ENCODE assay signal across 14 mouse cellular contexts in the genomic region with DNA sequence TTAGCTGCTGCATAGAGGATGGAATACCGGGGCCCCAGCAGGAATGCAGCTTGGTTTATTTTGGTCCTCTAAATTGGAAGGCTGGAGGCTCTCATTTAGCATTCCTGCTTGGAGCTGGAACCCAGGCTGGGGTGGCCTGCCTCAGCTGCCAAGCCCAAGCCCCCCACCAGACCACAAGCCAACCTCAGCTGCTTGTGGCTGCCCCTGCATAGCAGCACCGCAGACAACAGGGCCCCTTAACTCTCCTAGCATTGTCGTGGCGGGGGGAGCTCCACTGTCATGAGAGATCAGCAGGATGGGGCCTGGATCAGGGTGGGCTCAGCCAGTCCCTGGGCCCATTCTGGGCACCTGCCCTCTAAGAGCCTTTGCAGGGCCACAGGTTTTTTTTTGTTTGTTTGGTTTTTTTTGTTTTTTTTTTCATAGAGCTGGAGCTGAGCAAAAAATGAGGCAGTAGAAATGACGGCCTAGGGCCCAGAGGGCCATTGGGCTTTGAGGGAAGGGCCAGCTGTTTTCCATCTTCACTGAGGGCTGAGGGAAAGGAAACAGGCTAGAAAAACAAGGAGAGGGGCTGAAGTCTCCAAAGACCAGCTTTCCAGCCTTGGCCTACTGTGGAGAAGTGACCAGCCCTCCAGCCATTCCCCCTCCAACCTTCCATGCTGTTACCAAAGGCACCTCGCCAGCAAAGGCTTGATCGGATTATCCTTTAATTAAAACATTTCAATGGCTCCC. TPM values are rescaled to one million over a fixed set of nuclear protein-coding genes. Genes with fewer than 3 reads are reported as not detected.
A peak's percentile ranks its signal among the peaks of the same experiment; 100 is the strongest.
DNase-seq lines count a peak whose midpoint lies in the region; ATAC-seq lines count a peak whose summit lies in the region.
"Had no signal": no experiment of that assay in that cellular context is flagged by ENCODE, and none has a peak within 500 bp of the region (broad histone marks: within the 10 kb centered on the region; RNA-seq: fewer than 3 reads in every experiment).

No protein-coding gene starts in this region.

- no peak for ATAC-seq in heart, embryonic 12.5 days (ENCODE audit: insufficient number of reproducible peaks, low FRiP score)
- peak; percentile 24; the same call in 1 of the 2 replicates for ATAC-seq in embryonic facial prominence, embryonic 15.5 days (ENCODE audit: insufficient number of reproducible peaks, low FRiP score, low TSS enrichment, low read depth)

- intact Hi-C loops in heart, postnatal 14 days (cut with DNase I), result no loop called here

- no peaks in the 10 kb centered on the region for H3K9me3 ChIP-seq in heart, embryonic 12.5 days (replicated peaks)
- H3K9me3 ChIP-seq in embryonic facial prominence, embryonic 15.5 days (replicated peaks), result no peaks in the 10 kb centered on the region
- H3K9me3 ChIP-seq: G1E had no signal

- WGBS in heart, embryonic 12.5 days, result 57% methylated on average over 7 of the region's 7 CpGs
- whole genome bisulfite sequencing in embryonic facial prominence, embryonic 15.5 days, result 42% methylated on average over 7 of the region's 7 CpGs

- peaks cover 17% of the 10 kb centered on the region; the same call in 1 of the 2 replicates for H3K4me1 ChIP-seq in heart, embryonic 12.5 days (replicated peaks)
- peaks cover 7% of the 10 kb centered on the region; the same call in 1 of the 2 replicates for H3K4me1 ChIP-seq in embryonic facial prominence, embryonic 15.5 days

- H3K27ac ChIP-seq in heart, embryonic 12.5 days (ENCODE audit: poor library complexity, severe bottlenecking), result peak overlapping the region; percentile 68
- peak overlapping the region; percentile 34; the same call in 1 of the 2 replicates for H3K27ac ChIP-seq in embryonic facial prominence, embryonic 15.5 days (replicated peaks)

- H3K27me3 ChIP-seq in heart, embryonic 12.5 days (replicated peaks), result peaks cover 35% of the 10 kb centered on the region
- peaks cover 24% of the 10 kb centered on the region for H3K27me3 ChIP-seq in embryonic facial prominence, embryonic 15.5 days

- H3K36me3 ChIP-seq in heart, embryonic 12.5 days, result no peaks in the 10 kb centered on the region
- no peaks in the 10 kb centered on the region for H3K36me3 ChIP-seq in embryonic facial prominence, embryonic 15.5 days
- H3K36me3 ChIP-seq: G1E had no signal

- no peak for DNase-seq in heart, postnatal 14 days
- peak; percentile 29 for DNase-seq in kidney, postnatal 14 days
- DNase-seq in kidney, postnatal 25 days, result no peak
- DNase-seq in kidney, postnatal 4 days, result peak; percentile 32 to 53
- no peak for DNase-seq in gastrocnemius, postnatal 10 days
- DNase-seq: adrenal gland, adult 8-10 months; cerebellum, adult 9-10 months; embryo, embryonic 11 days; lung, adult 2 months; right cerebral cortex, postnatal 25 days; thymus, adult 2 months had no signal

- no peak overlapping the region for H3K9ac ChIP-seq in heart, embryonic 12.5 days
- no peak overlapping the region for H3K9ac ChIP-seq in embryonic facial prominence, embryonic 15.5 days

- H3K4me3 ChIP-seq in heart, embryonic 12.5 days, result no peak overlapping the region
- no peak overlapping the region for H3K4me3 ChIP-seq in embryonic facial prominence, embryonic 15.5 days (replicated peaks)

- no peak overlapping the region for H3K4me2 ChIP-seq in heart, embryonic 12.5 days
- H3K4me2 ChIP-seq in embryonic facial prominence, embryonic 15.5 days (replicated peaks), result no peak overlapping the region

RNA-seq across cellular contexts. Expression of gene Pja1, which starts 30.5 kb away (rescaled TPM):
- 108 and 109 TPM in 2 replicates for polyA plus RNA-seq in heart, embryonic 12.5 days (2016; fragmentation: Nextera tagmentation; extraction: Ambion mirVana)
- total RNA-seq in heart, postnatal 14 days (2021), result 10 to 100 TPM; 26.8 to 29.9 TPM
- polyA plus RNA-seq in embryonic facial prominence, embryonic 15.5 days (2015; fragmentation: Nextera tagmentation; extraction: Ambion mirVana), result 158 and 176 TPM in 2 replicates
- 10 to 100 TPM; 31.4 to 36.5 TPM for total RNA-seq in gastrocnemius, postnatal 10 days (2021)

Comparison
In these comparisons a context has a peak if more than half of its experiments do, and no peak if none do; other contexts are left out.
1. DNase-seq: peak in kidney, postnatal 14 days (single experiment) and kidney, postnatal 4 days (2 of 2); none in heart, postnatal 14 days (0 of 2), kidney, postnatal 25 days (0 of 2) and gastrocnemius, postnatal 10 days (single experiment).